Mouse (Mus musculus): ENCODE results near the gene Nagk.

Nagk gene

GRCm38 (mm10) chr6:83794760-83795296 is at the start of gene Nagk:
Nagk (plus strand) TSS chr6:83794982.
- in situ Hi-C loops (cut with MboI, MseI), result loop anchor here (10.0 kb wide), 1 partner anchor 120 kb away; no protein-coding TSS in a partner anchor

GRCm38 (mm10) chr6:83745466-83745865 is 49.3 kb upstream of the Nagk start:
- in situ Hi-C loops (cut with MboI, MseI), result no loop called here

GRCm38 (mm10) chr6:83749286-83749685 is 45.5 kb upstream of the Nagk start:
- in situ Hi-C loops (cut with MboI, MseI), result no loop called here

GRCm38 (mm10) chr6:83750171-83750684 is 44.6 kb upstream of the Nagk start:
- in situ Hi-C loops (cut with MboI, MseI), result no loop called here

GRCm38 (mm10) chr6:83756051-83756450 is 38.7 kb upstream of the Nagk start:
- in situ Hi-C loops (cut with MboI, MseI), result no loop called here

GRCm38 (mm10) chr6:83762344-83762743 is 32.4 kb upstream of the Nagk start, which contains the start of gene Ankrd53:
Ankrd53 (plus strand) TSS chr6:83762644.
- in situ Hi-C loops (cut with MboI, MseI), result no loop called here

GRCm38 (mm10) chr6:83762880-83763431 is 31.8 kb upstream of the Nagk start:
- in situ Hi-C loops (cut with MboI, MseI), result no loop called here

GRCm38 (mm10) chr6:83766982-83767381 is 27.8 kb upstream of the Nagk start:
- in situ Hi-C loops (cut with MboI, MseI), result no loop called here

GRCm38 (mm10) chr6:83768485-83768884 is 26.3 kb upstream of the Nagk start:
- in situ Hi-C loops (cut with MboI, MseI), result no loop called here

- in situ Hi-C loops (cut with MboI, MseI), result no loop called here
Observed at GRCm38 (mm10) chr6:83774126-83774525, 20.7 kb upstream of the Nagk start.

GRCm38 (mm10) chr6:83774781-83775563 is 19.8 kb upstream of the Nagk start:
- in situ Hi-C loops (cut with MboI, MseI), result no loop called here

- in situ Hi-C loops (cut with MboI, MseI), result no loop called here
Observed at GRCm38 (mm10) chr6:83775638-83776293, 19.0 kb upstream of the Nagk start, which contains the start of gene Tex261. Tex261 (minus strand) TSS chr6:83775813.

- in situ Hi-C loops (cut with MboI, MseI), result no loop called here
Observed at GRCm38 (mm10) chr6:83778306-83778705, 16.5 kb upstream of the Nagk start.

GRCm38 (mm10) chr6:83779026-83779425 is 15.8 kb upstream of the Nagk start:
- in situ Hi-C loops (cut with MboI, MseI), result no loop called here

GRCm38 (mm10) chr6:83786426-83786825 is 8.4 kb upstream of the Nagk start:
- in situ Hi-C loops (cut with MboI, MseI), result no loop called here

GRCm38 (mm10) chr6:83788554-83788953 is 6.2 kb upstream of the Nagk start:
- in situ Hi-C loops (cut with MboI, MseI), result no loop called here

- in situ Hi-C loops (cut with MboI, MseI), result loop anchor here (10.0 kb wide), 1 partner anchor 124 kb away; no protein-coding TSS in a partner anchor
Observed at GRCm38 (mm10) chr6:83790533-83790932, 4.2 kb upstream of the Nagk start.

GRCm38 (mm10) chr6:83791251-83791890 is 3.4 kb upstream of the Nagk start:
- in situ Hi-C loops (cut with MboI, MseI), result loop anchor here (10.0 kb wide), 1 partner anchor 123 kb away; no protein-coding TSS in a partner anchor

GRCm38 (mm10) chr6:83795492-83795900 is 714 bp downstream of the Nagk start:
- in situ Hi-C loops (cut with MboI, MseI), result loop anchor here (10.0 kb wide), 1 partner anchor 119 kb away; no protein-coding TSS in a partner anchor

- in situ Hi-C loops (cut with MboI, MseI), result loop anchor here (10.0 kb wide), 1 partner anchor 118 kb away; no protein-coding TSS in a partner anchor
Observed at GRCm38 (mm10) chr6:83796686-83797085, 1.9 kb downstream of the Nagk start.

- in situ Hi-C loops (cut with MboI, MseI), result no loop called here
Observed at GRCm38 (mm10) chr6:83802033-83802432, 7.3 kb downstream of the Nagk start.

Measured in T-helper 2 cell (primary cell).